Mouse (Mus musculus): Measurements from ENCODE around the gene Frmd8.
"Not testable (repeated sequence)": the region's sequence is repeated elsewhere in the genome, so short reads cannot be mapped to it uniquely, and the experiment has no call there.

The Frmd8 gene

GRCm38 (mm10) chr19:5885838-5886237 lies 10.8 kb upstream of the Frmd8 start:
- peak in 1 of 2 experiments; percentile 46 for DNase-seq (ENCODE audit: low spot score in 2 of 2)

GRCm38 (mm10) chr19:5883935-5884334 lies 8.9 kb upstream of the Frmd8 start:
- no peak for DNase-seq (ENCODE audit: low spot score in 2 of 2)

- DNase-seq (ENCODE audit: low spot score in 2 of 2), result not testable (repeated sequence)
These were observed 7.0 kb upstream of the Frmd8 start for GRCm38 (mm10) chr19:5882079-5882478.

- no peak for DNase-seq (ENCODE audit: low spot score in 2 of 2)
These were observed 6.1 kb upstream of the Frmd8 start for GRCm38 (mm10) chr19:5881155-5881554.

GRCm38 (mm10) chr19:5879735-5880134 lies 4.7 kb upstream of the Frmd8 start:
- DNase-seq (ENCODE audit: low spot score in 2 of 2), result no peak

- no peak for DNase-seq (ENCODE audit: low spot score in 2 of 2)
These were observed 3.8 kb upstream of the Frmd8 start for GRCm38 (mm10) chr19:5878916-5879315.

- no peak for DNase-seq (ENCODE audit: low spot score in 2 of 2)
These were observed 3.3 kb upstream of the Frmd8 start for GRCm38 (mm10) chr19:5878362-5878722.

- DNase-seq (ENCODE audit: low spot score in 2 of 2), result peak; percentile 47 to 79
These were observed 2.7 kb upstream of the Frmd8 start, which contains the start of gene Slc25a45 for GRCm38 (mm10) chr19:5877618-5878361. TSS of gene Slc25a45 (plus strand) at chr19:5877808.

- DNase-seq (ENCODE audit: low spot score in 2 of 2), result no peak
These were observed 594 bp downstream of the Frmd8 start for GRCm38 (mm10) chr19:5874391-5874968.

GRCm38 (mm10) chr19:5872931-5873556 lies 2.0 kb downstream of the Frmd8 start:
- DNase-seq (ENCODE audit: low spot score in 2 of 2), result peak in 1 of 2 experiments; percentile 18

GRCm38 (mm10) chr19:5872528-5872927 lies 2.5 kb downstream of the Frmd8 start:
- peak in 1 of 2 experiments; percentile 14 for DNase-seq (ENCODE audit: low spot score in 2 of 2)

- no peak for DNase-seq (ENCODE audit: low spot score in 2 of 2)
These were observed 3.4 kb downstream of the Frmd8 start for GRCm38 (mm10) chr19:5871683-5872082.

- DNase-seq (ENCODE audit: low spot score in 2 of 2), result peak in 1 of 2 experiments; percentile 21
These were observed 3.8 kb downstream of the Frmd8 start for GRCm38 (mm10) chr19:5871273-5871672.

GRCm38 (mm10) chr19:5868096-5868495 lies 7.0 kb downstream of the Frmd8 start:
- DNase-seq (ENCODE audit: low spot score in 2 of 2), result no peak

- DNase-seq (ENCODE audit: low spot score in 2 of 2), result no peak
These were observed 10.2 kb downstream of the Frmd8 start for GRCm38 (mm10) chr19:5864710-5865398.

GRCm38 (mm10) chr19:5863776-5864175 lies 11.3 kb downstream of the Frmd8 start:
- no peak for DNase-seq (ENCODE audit: low spot score in 2 of 2)

GRCm38 (mm10) chr19:5862335-5863085 lies 12.6 kb downstream of the Frmd8 start:
- no peak for DNase-seq (ENCODE audit: low spot score in 2 of 2)

GRCm38 (mm10) chr19:5856604-5857003 lies 18.5 kb downstream of the Frmd8 start:
- DNase-seq (ENCODE audit: low spot score in 2 of 2), result no peak

GRCm38 (mm10) chr19:5852035-5852722 lies 22.9 kb downstream of the Frmd8 start:
- DNase-seq (ENCODE audit: low spot score in 2 of 2), result no peak

- no peak for DNase-seq (ENCODE audit: low spot score in 2 of 2)
These were observed 23.5 kb downstream of the Frmd8 start for GRCm38 (mm10) chr19:5851481-5851971.

GRCm38 (mm10) chr19:5850860-5851259 lies 24.2 kb downstream of the Frmd8 start:
- DNase-seq (ENCODE audit: low spot score in 2 of 2), result no peak

All from spleen, postnatal 10 days (tissue).